Mouse (Mus musculus): ENCODE measurements at regions not wholly inside any gene's neighbourhood (a gene's known extent, or its start where the extent isn't known, plus 50 kb on each side); places are given as distances from the start of the nearest gene placed in this dataset.

DNA sequence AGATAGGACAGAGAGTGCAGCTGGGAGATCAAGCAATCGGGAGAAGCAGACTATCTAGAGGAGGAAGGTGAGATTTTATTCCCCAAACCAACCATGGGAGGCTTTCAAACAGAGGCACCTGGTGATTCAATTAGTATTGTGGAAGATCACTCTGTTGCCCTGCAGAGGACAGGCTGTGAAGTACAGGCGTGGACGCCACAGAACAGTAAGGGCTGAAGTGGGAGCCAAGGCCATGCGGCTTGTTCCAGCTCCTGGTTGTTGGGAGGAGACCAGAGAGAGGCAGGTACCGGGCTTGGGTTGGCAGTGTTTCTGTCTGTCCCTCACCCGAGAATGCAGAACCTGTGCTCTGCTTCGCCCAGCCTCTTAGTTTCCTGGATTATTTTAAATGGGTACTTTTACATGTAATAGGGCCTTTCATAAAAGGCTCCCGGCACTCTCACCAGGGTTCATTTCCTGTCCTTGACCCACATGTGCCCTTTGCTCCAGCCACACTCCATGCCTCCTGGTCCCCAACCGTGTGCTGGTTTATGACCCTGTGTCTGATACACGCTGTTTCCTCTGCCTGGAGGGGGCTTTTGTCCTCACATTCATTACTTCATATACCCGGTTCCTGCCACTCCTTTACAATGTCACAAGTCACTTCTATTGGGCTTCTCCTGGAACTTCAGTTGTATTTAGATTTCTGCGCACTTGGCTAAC, 58.3 kb downstream of the Vcpkmt start:
- Histone ChIP-seq H3K4me3 (ENCODE audit: insufficient read depth in 1 of 2, low read depth in 1 of 2, low read length in 2 of 2, poor library complexity in 1 of 2, severe bottlenecking in 1 of 2) (no peak overlapping the region), H3K27ac (ENCODE audit: insufficient read depth, low read depth, low read length, poor library complexity, severe bottlenecking) (no peak overlapping the region), H3K9me3 (ENCODE audit: control insufficient read depth, insufficient read depth, low read depth, low read length) (no peaks in the 10 kb centered on the region), H3K36me3 (ENCODE audit: control insufficient read depth, insufficient read depth, low read length, poor library complexity, severe bottlenecking) (no peaks in the 10 kb centered on the region), H3K9ac (ENCODE audit: insufficient read depth, low read depth, low read length, poor library complexity, severe bottlenecking) (no peak overlapping the region), H3K4me1 (ENCODE audit: control insufficient read depth in 2 of 2, insufficient read depth in 2 of 2, low read length in 2 of 2, poor library complexity in 1 of 2) (no peaks in the 10 kb centered on the region)
- in situ Hi-C loops (cut with MboI; ENCODE audit: low sequenced_read_pairs in 2 of 2, unreplicated experiment in 2 of 2) = no loop called here
- TF ChIP-seq MAFK (IDR thresholded peaks at IDR 0.05; ENCODE audit: insufficient read depth, low read depth, low read length) (no peak), HCFC1 (IDR thresholded peaks at IDR 0.05; ENCODE audit: borderline replicate concordance, insufficient read depth, low read length) (no peak), ZNF384 (IDR thresholded peaks at IDR 0.05; ENCODE audit: low read depth, low read length) (no peak), ZC3H11A (IDR thresholded peaks at IDR 0.05; ENCODE audit: borderline replicate concordance, low read depth, low read length) (no peak), CHD2 (IDR thresholded peaks at IDR 0.05; ENCODE audit: low read depth, low read length) (no peak)
- no peak for DNase-seq (ENCODE audit: low read depth, low spot score)

DNA sequence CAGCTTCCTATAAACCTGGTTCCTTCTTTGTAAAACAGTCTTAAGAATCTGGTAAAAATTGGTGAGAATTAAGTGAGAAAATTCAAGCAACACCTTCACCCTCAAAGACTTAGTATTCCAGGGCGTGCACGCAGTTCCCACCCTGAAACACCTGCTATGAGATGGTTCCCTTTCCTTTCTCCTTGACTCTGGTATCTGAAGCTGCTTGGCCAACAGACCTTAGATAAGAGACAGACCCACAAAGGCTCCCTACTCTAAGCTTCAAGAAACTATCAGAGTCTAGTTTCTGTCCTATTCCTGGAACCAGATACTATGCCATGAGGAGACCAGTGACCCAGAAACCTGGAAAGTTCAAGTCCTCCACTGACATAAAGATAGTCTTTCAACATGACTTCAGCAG, 63.0 kb downstream of the Vcpkmt start:
- H3K36me3 ChIP-seq (ENCODE audit: control insufficient read depth, insufficient read depth, low read length, poor library complexity, severe bottlenecking) = no peaks in the 10 kb centered on the region
- TF ChIP-seq ZNF384 (IDR thresholded peaks at IDR 0.05; ENCODE audit: low read depth, low read length) (no peak), HCFC1 (IDR thresholded peaks at IDR 0.05; ENCODE audit: borderline replicate concordance, insufficient read depth, low read length) (no peak), CHD2 (IDR thresholded peaks at IDR 0.05; ENCODE audit: low read depth, low read length) (no peak), ZC3H11A (IDR thresholded peaks at IDR 0.05; ENCODE audit: borderline replicate concordance, low read depth, low read length) (no peak), MAFK (IDR thresholded peaks at IDR 0.05; ENCODE audit: insufficient read depth, low read depth, low read length) (no peak)

DNA sequence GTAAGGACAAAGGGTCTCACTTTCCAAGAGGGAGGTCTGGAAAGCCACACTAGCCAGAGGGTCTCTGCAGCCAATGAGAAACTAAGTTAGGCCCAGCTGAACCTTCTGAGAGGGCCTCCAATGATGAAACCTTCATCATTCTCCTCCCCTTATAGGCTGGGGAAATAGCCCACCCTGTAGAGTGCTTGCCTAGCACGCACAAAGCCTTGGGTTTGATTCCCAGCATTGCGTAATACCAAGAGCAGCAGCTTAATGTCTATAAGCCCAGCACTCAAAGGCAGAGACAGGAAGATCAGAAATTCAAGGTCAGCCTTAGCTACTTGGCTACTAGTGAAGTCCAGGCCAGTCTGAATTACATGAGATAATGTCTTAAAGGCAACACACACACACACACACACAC, 63.8 kb downstream of the Vcpkmt start:
- no peak overlapping the region for H3K4me3 ChIP-seq (ENCODE audit: insufficient read depth in 1 of 2, low read depth in 1 of 2, low read length in 2 of 2, poor library complexity in 1 of 2, severe bottlenecking in 1 of 2)
- no peaks in the 10 kb centered on the region for H3K9me3 ChIP-seq (ENCODE audit: control insufficient read depth, insufficient read depth, low read depth, low read length)
- in situ Hi-C loops (cut with MboI; ENCODE audit: low sequenced_read_pairs in 2 of 2, unreplicated experiment in 2 of 2) = no loop called here
- no peak for DNase-seq (ENCODE audit: low read depth, low spot score)
- H3K9ac ChIP-seq (ENCODE audit: insufficient read depth, low read depth, low read length, poor library complexity, severe bottlenecking) = no peak overlapping the region
- H3K27ac ChIP-seq (ENCODE audit: insufficient read depth, low read depth, low read length, poor library complexity, severe bottlenecking) = no peak overlapping the region
- H3K4me1 ChIP-seq (ENCODE audit: control insufficient read depth in 2 of 2, insufficient read depth in 2 of 2, low read length in 2 of 2, poor library complexity in 1 of 2) = no peaks in the 10 kb centered on the region
- H3K36me3 ChIP-seq (ENCODE audit: control insufficient read depth, insufficient read depth, low read length, poor library complexity, severe bottlenecking) = no peaks in the 10 kb centered on the region
- TF ChIP-seq CHD2 (IDR thresholded peaks at IDR 0.05; ENCODE audit: low read depth, low read length) (no peak), ZNF384 (IDR thresholded peaks at IDR 0.05; ENCODE audit: low read depth, low read length) (no peak), ZC3H11A (IDR thresholded peaks at IDR 0.05; ENCODE audit: borderline replicate concordance, low read depth, low read length) (no peak), HCFC1 (IDR thresholded peaks at IDR 0.05; ENCODE audit: borderline replicate concordance, insufficient read depth, low read length) (no peak), MAFK (IDR thresholded peaks at IDR 0.05; ENCODE audit: insufficient read depth, low read depth, low read length) (no peak)

More for the DNA sequence above, 63.0 kb downstream of the Vcpkmt start:
- no peak overlapping the region for H3K4me3 ChIP-seq (ENCODE audit: insufficient read depth in 1 of 2, low read depth in 1 of 2, low read length in 2 of 2, poor library complexity in 1 of 2, severe bottlenecking in 1 of 2)
- H3K9ac ChIP-seq (ENCODE audit: insufficient read depth, low read depth, low read length, poor library complexity, severe bottlenecking) = no peak overlapping the region
- no peaks in the 10 kb centered on the region for H3K4me1 ChIP-seq (ENCODE audit: control insufficient read depth in 2 of 2, insufficient read depth in 2 of 2, low read length in 2 of 2, poor library complexity in 1 of 2)
- DNase-seq (ENCODE audit: low read depth, low spot score) = no peak
- in situ Hi-C loops (cut with MboI; ENCODE audit: low sequenced_read_pairs in 2 of 2, unreplicated experiment in 2 of 2) = no loop called here
- H3K9me3 ChIP-seq (ENCODE audit: control insufficient read depth, insufficient read depth, low read depth, low read length) = no peaks in the 10 kb centered on the region
- no peak overlapping the region for H3K27ac ChIP-seq (ENCODE audit: insufficient read depth, low read depth, low read length, poor library complexity, severe bottlenecking)

DNA sequence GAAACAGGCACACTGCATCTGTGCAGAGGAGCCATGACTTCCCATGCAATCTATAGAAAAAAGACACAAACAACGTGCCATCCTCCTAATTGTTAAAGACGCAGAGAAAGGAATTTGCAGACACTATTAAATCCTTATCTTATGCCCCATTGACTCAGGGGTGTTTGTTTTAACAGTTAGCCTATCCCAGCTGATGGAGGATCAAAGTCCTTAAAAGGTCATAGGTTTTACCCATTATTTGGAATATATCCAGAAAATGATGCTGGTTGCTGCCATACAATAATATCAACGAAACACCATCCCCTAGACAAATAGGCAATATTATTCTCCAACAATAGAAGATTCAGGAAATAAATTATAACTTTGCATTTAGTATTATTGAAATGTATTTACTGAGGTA, 65.2 kb downstream of the Vcpkmt start:
- Histone ChIP-seq H3K4me3 (ENCODE audit: insufficient read depth in 1 of 2, low read depth in 1 of 2, low read length in 2 of 2, poor library complexity in 1 of 2, severe bottlenecking in 1 of 2) (no peak overlapping the region), H3K36me3 (ENCODE audit: control insufficient read depth, insufficient read depth, low read length, poor library complexity, severe bottlenecking) (no peaks in the 10 kb centered on the region), H3K4me1 (ENCODE audit: control insufficient read depth in 2 of 2, insufficient read depth in 2 of 2, low read length in 2 of 2, poor library complexity in 1 of 2) (no peaks in the 10 kb centered on the region), H3K9ac (ENCODE audit: insufficient read depth, low read depth, low read length, poor library complexity, severe bottlenecking) (no peak overlapping the region), H3K27ac (ENCODE audit: insufficient read depth, low read depth, low read length, poor library complexity, severe bottlenecking) (no peak overlapping the region), H3K9me3 (ENCODE audit: control insufficient read depth, insufficient read depth, low read depth, low read length) (no peaks in the 10 kb centered on the region)
- DNase-seq (ENCODE audit: low read depth, low spot score) = no peak
- in situ Hi-C loops (cut with MboI; ENCODE audit: low sequenced_read_pairs in 2 of 2, unreplicated experiment in 2 of 2) = no loop called here
- no peak for TF ChIP-seq HCFC1 (IDR thresholded peaks at IDR 0.05; ENCODE audit: borderline replicate concordance, insufficient read depth, low read length)
- TF ChIP-seq MAFK (IDR thresholded peaks at IDR 0.05; ENCODE audit: insufficient read depth, low read depth, low read length) = no peak
- TF ChIP-seq CHD2 (IDR thresholded peaks at IDR 0.05; ENCODE audit: low read depth, low read length) = no peak
- TF ChIP-seq ZNF384 (IDR thresholded peaks at IDR 0.05; ENCODE audit: low read depth, low read length) = no peak
- TF ChIP-seq ZC3H11A (IDR thresholded peaks at IDR 0.05; ENCODE audit: borderline replicate concordance, low read depth, low read length) = no peak

All from ES-E14 (cell line).